Mouse (Mus musculus) WW6 (cell line): ENCODE data around the gene Crip2.

ENCODE experiments used
- DNase-seq: peaks from one replicate; pipeline ENCODE4 v3.0.0-alpha.2; 2013; ENCODE audit warnings: low read depth, low spot score

The Crip2 gene

DNA sequence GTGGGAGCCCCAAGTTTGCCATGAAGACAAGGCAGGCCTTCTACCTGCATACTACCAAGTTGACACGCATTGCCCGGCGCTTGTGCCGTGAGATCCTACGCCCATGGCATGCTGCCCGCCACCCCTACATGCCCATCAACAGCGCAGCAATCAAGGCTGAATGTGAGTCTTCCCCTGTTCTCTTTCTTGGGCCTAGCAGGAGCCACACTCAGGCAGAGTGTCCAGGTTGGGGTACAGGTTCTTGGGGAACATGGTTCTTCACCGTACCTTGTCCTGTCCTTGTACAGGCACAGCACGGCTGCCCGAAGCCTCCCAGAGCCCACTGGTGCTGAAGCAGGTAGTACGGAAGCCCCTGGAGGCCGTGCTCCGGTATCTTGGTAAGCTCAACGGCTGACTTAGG, 8.4 kb upstream of the Crip2 start:
- DNase-seq, result no peak

- DNase-seq, result no peak
These were observed 7.5 kb upstream of the Crip2 start for GRCm38 (mm10) chr12:113132567-113132966.

- DNase-seq, result no peak
These were observed 6.8 kb upstream of the Crip2 start for GRCm38 (mm10) chr12:113133260-113133659.

DNA sequence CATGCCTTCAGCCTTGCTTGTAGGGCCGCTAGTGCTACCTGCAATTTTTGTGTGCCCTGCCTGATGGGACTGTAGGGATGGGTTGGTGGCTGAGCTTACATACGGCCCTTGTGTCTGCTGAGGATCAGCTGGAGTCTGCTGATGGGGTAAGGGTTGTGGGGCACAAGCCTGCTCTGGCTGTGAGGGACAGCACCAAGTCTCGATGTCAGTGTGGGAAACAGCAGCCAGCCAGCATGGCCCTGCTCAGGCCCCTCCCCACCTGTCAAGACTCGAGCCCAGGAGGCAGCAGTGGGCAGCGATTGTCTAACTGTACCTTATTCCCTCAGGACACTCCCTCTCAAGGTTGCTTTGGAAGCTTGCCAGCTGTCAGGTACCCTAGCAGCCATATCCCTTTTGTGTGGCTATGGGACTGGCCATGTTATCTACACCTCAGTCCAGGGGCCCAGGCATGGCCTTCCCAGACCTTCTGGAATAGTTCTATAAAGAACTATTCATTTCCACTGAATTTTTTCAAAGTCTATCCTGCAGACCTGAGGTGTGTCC, 6.1 kb upstream of the Crip2 start:
- DNase-seq, result no peak

- no peak for DNase-seq
These were observed 5.5 kb upstream of the Crip2 start for GRCm38 (mm10) chr12:113134502-113134901.

GRCm38 (mm10) chr12:113135401-113135800, 4.6 kb upstream of the Crip2 start:
- no peak for DNase-seq

GRCm38 (mm10) chr12:113136492-113137020, 3.5 kb upstream of the Crip2 start:
- DNase-seq, result no peak

DNA sequence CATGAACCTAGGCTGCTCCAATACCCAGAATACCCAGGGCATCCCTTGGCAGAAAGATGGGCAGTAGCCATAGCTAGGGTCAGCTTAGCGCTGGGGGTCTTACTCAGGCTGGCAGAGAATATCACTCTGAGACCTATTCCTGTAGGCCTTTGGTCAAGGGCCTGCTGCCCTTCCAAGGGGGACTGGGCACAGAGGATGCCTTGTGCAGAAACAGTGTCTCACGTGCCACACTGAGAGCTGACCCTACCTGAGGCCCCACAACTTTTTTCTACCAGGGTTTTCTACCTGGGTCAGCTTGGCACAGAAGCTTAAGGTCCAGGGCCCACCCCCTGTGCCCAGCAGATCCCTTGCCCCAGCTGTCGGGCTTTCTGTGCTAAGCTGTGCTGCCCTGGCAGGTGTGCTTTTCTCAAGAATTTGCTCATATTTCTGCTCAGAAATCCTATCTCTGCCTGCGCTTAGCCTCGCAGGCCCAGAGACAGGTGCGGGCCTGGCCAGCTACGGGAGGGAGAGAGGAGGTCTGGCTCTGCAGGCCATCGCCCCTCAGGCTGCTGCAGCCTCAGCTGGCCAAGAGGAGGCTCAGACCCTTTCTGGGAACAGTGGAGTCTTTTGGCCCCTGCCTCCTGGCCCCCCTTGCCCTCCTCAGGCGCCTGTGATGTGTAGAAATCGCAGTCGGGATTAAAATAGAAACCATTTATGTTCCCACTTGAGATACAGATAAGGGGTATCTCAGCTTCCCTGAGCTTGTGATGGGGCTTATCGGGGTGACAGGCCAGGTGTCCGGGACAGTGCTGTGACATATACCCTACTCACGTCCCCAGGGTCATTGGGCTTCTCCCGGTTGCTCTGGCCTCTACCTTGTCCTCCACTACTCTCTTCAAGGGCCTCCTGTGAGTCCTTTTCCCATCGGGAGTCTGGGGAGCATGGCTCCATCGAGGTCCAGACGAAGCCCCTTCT, 2.5 kb upstream of the Crip2 start:
- no peak for DNase-seq

DNA sequence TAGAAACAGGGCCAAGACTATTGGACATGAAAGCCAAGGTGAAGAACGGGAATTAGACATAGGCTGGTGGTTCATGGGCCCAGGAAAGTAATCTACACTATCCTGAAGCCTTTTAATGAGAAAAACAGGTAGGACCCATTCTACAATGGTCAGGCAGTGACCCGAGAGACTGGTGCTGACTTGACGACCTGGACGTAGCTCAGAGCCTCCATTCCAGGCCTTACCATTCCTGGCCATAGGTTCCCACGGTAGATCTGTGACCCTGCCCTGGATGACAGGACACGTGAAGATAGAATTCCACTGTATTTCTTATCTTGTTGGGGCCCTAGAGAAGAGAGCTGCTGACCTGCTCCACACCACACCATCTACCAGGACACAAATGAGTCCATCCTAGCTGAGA, 1.7 kb upstream of the Crip2 start:
- DNase-seq, result no peak

DNA sequence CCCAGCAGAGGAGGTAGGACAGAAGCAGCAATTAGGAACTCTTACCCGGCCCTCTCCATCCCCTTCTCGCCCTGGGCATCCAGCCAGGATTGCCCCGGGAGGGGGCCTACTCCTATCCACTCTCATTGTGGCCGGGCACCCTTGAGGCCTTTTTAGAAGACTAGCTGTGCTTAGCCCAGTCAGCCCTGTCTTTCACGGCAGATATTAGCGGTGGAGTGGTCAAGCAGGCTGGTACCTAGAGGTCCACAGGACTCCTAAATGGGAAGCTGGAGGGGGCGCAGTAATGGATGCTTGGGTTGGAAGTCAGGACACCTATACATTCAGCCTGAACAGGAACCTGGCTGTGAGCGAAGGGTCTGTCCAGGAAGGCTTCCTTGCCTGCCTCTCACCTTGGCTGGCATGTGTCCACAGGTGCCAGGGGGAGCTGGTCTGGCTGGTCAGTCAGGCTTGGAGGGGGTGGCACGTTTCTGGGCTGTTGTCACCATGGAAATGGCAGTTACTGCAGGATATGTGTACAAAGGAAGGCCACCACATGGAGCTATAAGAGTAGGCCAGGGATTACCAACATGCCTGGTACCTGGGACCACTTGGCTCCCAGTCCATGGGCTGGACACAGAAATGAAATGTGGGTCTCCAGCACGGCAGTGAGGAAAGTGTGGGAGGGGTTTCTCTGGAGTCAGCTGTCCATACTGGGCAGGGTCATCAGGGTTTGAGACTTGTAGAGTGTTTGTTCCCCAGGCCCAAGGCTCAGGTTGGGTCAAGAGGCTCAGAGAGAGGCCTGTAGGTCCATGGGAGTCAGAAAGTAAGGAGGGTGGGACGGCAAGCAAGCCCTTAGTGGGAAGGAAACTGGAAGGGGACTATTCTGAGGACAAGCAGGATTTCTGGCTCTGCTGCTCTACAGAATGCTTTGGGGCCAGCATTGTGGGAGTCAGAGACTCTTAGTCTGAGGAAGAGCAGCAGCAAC, 853 bp upstream of the Crip2 start:
- no peak for DNase-seq

DNA sequence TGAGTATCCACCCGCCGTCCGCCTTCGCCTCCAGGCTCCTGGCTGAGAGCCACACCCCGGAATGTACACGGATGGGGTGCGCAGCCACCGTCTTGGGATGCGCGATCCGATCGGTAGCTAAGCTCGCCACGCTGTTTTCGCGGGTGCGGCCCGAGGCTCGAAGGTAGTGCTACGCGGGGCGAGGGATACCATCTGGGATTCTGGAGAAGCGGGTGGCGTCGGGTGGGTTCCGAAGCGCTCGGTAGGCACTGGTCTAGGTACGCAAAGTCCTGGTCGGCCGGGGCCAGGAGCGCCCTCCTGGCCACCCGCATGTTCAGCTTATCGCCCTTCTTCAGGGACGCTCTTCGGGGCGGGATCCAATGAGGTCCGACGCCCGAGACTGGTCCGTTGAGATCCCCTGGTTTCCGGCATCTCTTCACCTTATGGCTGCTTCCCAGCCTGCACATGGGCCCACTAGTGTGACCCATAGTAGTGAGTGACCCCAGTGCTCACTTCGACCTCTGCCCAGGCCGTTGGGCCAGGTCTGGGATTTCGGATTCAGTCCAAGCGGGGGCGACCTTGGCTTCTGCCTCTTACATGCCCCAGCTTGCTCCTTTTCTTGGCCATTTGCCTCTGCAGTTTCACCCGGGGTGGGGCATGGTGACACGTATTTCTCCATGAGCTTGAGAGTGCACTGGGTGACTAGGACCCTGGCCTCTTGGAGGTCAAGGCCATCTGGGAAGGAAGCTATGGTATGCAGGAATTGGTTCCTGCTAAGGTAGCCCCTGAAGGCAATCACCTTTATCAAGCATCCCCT, 778 bp downstream of the Crip2 start:
- no peak for DNase-seq

DNA sequence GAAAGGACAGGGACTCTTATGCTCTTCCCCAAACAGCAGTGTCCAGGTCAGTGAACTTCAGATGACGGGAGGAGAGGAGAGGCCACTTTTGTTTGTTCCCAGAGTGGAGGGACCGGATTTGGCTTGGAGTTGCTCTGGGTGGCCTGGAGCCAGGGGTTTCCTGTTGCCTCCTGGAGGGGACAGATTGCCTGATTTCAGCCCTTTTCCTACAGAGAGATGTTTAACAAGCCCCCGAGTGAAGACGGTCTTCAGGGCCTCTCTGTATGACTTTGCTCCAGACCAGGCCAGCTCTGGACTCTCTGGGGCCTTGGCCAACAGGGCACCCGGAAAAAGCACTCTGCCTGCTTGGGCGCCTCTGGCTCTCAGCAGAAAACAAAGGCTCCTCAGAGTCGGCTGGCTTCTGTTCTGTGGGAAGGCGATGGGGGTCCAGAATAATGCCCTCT, 1.5 kb downstream of the Crip2 start:
- DNase-seq, result no peak

- DNase-seq, result no peak
These were observed 2.3 kb downstream of the Crip2 start for GRCm38 (mm10) chr12:113142021-113142975.

GRCm38 (mm10) chr12:113143164-113143563, 3.1 kb downstream of the Crip2 start:
- DNase-seq, result no peak

DNA sequence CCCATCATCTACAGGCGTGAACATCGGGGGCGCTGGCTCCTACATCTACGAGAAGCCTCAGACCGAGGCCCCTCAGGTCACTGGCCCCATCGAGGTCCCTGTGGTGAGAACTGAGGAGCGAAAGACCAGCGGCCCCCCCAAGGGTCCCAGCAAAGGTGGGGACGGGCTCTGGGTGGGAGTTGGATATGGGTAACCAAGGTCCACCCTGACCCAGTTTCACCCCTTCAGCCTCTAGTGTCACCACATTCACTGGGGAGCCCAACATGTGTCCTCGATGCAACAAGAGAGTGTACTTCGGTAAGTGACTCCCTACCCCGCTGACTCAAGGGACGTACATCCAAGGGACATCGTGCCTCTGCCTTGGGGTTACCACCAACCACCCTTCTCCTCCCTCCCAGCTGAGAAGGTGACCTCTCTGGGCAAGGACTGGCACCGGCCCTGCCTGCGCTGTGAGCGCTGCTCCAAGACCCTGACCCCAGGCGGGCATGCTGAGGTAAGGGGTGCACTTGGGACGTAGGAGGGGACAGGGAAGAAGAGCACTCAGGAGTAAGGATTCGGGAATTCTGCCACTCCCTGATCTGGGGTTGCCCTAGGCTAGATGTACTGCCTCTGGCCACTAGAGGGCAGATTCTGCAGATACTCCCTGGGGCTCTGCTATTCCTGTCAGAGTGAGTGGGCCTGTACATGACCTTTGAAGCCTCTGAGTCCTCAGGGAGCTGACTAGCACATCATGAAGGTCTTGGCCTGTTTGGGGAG, 4.1 kb downstream of the Crip2 start:
- no peak for DNase-seq

DNA sequence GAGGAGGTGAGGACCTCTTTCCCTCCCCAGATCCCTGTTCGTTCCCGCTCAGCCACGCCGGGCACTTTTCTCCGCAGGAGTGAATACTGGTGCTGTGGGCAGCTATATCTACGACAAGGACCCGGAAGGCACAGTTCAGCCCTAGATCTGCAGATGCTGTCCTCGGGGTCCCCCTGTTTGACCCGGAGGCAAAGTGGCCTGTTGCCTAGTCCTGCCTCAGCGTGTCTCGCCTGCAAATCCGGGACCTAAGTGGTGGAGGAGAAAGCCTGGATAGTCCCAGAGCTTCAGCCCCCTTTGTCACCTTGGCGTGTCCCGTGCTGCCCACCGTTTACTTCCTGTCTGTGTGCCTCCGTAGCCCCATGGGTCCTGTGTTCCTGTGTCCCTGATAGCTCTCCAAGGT, 4.8 kb downstream of the Crip2 start:
- DNase-seq, result no peak

DNA sequence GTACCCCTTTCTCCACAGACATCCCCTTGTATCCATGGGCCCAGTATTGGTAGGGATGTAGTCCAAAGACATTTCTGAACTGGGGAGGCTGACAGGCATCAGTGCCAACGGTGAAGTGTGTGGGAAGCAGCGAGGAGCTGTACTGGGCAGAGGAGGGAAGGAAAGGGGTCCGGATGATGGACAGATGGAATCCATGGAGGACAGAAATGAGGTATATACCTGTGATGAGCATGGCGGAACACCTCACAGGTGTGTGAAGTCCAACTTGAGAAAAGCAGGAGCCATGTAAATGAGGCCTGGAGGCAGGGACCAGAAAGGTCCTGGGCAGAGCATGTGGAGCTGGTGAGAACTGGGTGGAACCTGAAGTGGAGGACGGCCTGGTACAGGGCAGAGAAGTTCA, 5.6 kb downstream of the Crip2 start:
- no peak for DNase-seq

DNA sequence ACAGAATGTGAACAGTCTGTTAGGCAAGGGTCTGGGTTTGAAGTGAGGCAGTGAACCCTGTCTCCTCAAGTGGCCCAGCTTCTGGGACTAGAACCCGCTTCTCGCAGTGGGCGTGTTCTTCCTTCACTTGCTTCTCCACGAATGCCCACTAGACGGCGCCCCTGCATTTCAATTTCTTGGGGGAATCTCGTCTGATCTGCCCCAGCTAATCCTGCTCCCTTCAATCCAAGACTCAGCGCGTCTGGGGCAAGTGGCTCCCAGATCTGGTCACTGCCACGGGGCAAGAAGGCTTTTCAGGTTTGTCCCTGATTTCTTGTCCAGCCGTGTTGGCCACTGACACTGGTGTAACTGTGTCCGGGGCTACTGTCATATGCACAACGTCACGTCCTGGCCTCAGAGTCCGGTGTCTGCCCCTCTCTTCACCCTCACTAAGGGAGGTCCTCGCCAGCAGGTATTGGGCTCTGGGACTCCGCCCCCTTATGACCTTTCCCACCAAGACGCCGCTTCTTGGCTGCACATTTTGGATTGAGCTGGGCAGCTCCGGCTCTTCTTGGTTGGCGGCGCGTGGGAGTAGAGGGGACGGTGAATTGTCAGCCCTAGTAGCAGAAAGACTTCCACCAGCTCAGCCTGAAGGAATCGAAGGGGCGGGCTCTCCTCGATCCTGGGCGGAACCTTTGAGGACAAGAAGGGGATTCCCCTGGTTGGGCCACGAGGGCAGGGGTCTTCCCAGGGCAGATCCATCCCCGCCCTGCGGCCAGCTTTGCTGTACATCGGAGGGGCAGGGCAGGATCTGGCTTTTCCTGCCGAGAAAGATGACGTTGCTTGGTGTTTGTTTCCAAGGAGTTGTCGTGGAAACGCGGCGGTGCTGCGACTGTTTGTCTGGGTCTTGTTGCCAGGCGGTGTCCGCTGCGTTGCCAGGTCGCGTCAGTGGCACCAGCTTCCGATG, 6.3 kb downstream of the Crip2 start, which contains the start of gene Crip1:
Gene Crip1 (plus strand): TSS at position 205 of the 946 bp plus-strand sequence.
- DNase-seq, result no peak
